Mouse (Mus musculus) hematopoietic stem cell, adult 5-6 weeks (primary cell): ENCODE measurements at regions not wholly inside any gene's neighbourhood (a gene's known extent, or its start where the extent isn't known, plus 50 kb on each side); places are given as distances from the start of the nearest gene placed in this dataset.

Experiments
- ATAC-seq, 2 experiments: fragments of 125-278 bp in 1 of 2; replicated peaks in 1 of 2; 2 replicates each; pipeline ENCODE4 v1.8.0; 2016 to 2017; ENCODE audit warnings: inconsistent platforms in 2 of 2, mild to moderate bottlenecking in 2 of 2, moderate number of reproducible peaks in 2 of 2, low read depth in 1 of 2, moderate TSS enrichment in 1 of 2; ENCODE audit not compliant: low FRiP score in 2 of 2, poor library complexity in 2 of 2, severe bottlenecking in 2 of 2, insufficient read depth in 1 of 2, low TSS enrichment in 1 of 2

DNA sequence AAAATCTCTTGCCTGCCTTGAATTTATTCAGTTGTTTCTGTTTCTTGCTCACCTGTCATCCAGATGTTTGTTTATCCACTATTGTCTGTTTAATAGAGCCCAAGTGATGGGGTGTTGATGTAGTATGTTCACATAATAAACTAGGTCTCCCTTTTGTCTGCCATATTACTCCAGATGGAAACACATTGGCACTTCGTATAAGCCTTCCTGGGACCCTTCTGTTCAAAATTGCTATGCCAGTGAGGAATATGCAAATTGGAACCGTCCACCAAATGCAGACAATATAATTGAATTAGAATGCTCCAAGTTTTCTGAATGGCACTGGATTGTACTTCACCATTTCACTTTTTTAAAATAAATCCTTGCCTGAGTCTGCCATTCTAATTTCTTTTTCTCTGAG, 383.5 kb downstream of the Rps29 start:
- ATAC-seq = no peak

DNA sequence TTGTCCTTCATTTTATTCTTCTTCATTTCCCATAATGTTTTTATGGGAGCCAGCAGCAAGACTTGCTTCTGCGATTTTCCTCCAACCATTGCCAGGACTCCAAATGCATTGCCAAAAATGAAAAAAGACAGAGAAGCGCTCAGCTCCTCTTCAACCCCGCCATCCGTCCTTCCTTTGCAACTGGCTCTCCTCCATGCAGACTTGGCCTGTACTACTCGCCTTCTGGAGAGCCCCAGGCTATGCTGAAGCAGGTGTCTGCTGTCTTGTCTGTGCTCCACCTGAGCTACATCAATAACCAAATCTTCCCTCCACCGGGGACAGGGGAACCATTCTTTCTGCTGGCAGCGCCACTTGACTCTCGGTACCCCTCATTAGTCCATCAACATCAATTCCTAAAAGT, 384.2 kb downstream of the Rps29 start:
- ATAC-seq = no peak

DNA sequence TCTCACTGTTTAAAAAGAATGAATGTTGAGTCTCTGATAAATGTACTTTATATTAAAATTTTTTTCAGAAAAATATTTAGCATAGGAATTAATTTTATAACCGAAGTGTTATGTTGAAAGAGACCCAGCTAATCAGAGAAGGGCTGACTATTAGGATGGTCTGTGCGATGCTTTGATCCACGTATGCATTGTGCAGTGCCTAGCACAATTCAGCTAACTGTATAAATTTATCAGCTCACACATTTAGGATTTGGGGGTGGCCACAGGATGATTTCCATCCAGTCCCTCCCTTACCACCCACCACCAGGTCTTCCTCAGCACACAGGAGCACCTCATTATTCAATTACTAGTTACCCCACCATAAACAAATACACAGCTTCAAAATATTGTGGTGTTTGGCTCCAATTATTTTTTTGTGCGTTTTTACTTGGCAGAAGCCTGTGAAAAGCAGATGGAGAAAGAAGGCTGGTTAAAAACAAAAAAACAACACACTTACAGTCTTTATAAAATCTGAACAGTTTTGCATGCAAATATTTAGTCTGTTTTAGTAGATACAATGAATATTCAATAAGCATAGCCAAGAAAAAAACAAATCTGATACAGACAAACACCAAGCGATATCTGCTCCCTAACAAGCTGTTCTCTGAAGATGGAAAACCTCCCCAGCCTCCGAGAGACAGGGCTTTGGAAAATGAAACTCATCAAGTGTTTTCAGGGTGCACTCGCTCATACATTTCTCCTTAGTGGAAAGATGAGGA, 400.5 kb downstream of the Rps29 start:
- no peak for ATAC-seq

DNA sequence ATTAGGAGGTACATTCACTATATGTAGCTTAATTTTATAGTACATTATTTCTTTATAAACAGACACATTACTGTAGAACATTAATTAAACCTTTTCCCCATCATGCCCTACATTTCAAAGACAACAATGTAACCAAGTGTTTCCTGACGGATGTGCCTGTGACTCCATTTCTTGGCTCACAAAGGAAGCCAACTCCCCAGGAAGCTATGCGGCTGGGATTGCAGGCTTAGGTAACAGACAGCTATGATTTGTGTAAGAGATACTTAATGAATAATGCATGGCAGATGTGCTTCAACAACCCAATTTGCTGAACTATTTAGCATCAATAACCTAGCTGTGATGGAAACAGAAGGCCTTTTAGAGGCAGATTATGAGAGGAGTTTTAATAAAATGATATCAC, 430.1 kb downstream of the Rps29 start:
- ATAC-seq = no peak

DNA sequence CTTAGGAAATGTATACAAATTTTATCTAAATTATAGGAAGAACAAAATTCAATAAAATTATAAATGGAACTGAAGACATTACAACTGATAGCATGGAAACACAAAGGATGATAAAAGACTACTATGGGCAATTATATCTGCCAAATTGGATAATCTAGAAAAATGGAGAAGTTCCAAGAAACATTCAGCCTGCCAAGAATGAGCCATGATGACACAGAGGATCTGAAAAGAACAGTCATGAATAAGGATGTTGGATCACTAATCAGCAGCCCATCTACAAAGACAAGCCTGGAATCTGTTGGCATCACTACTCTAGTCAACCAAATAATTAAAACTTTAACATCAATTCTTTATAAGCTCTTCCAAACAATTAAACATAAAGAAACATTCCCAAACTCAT, 440.0 kb downstream of the Rps29 start:
- no peak for ATAC-seq

DNA sequence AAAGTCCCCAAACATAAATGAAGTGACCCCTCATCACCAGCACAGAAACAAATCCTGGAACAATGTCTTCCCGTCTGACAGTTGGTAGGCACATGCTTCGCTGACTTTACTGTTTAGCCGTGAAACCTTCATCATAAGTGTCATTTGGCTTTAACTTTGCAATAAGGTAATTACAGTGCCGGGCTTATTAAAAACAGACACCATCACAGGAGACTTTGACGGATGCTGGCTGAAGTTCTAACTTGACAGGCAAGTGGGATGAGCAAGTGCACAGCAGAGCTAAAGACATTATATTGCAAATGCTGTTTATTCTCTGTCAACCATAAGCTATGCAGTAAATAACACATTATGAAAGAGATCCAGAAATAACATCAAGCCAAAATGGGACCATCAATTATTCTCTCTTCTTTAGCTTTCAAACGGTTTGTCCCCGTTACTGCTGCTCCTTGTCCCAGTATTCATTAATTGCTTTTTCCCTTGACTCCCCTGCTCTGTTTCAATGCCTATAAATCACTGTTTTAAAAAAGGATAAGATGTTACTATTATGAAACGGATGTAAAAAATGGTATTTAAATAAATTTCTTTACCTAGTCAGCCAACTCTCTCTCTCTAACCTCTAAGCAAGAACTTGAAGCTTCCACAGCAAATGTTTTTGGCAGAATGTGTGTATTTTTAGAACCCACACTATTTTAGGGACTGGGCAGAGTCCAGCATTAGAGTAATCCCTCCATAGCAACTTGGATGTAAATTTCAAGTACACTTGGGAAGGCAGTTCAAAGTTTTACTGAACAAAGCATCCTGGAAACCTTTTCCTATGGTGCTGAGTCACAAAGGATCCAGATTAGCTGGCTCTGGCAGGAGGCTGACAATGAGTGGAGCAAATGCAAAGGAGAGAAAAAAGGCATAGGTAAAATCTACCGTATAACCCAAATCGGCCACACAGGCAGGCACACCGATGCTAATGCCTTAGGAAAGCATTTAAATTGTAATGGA, 464.4 kb downstream of the Rps29 start:
- no peak for ATAC-seq

DNA sequence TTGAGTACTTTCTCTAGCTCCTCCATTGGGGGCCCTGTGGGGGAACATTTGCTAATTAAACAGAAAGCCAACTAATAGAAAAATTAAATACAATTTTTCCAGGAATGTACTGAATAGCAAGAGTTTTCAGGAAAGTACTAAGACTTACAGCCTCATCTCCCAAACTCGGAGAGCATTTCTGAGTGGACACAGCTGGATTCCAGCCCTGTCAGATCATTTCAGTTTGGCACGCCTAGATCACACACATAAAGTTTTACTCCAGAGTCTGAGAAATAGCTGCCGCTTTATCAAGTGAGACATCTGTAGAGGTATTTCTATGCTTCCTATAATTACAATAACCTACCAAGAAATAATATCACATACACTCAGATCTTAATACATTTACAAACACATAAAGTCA, 470.7 kb downstream of the Rps29 start:
- ATAC-seq = no peak

DNA sequence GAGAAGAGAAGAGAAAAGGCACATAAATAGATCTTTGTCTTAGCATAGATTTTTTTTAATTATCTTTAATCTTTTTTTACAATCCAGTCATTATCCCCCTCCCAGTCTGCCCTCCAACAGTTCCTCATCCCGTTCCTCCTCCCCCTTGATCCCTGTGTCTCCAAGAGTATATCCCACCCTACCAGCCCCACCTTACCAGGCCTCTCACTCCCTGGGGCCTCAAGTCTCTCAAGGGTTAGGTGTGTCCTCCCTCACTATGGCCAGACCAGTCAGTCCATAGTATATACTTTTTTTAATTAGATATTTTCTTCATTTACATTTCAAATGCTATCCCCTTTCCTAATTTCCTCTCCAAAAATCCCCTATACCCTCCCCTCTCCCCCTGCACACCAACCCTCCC, 475.1 kb downstream of the Rps29 start:
- ATAC-seq = no peak

DNA sequence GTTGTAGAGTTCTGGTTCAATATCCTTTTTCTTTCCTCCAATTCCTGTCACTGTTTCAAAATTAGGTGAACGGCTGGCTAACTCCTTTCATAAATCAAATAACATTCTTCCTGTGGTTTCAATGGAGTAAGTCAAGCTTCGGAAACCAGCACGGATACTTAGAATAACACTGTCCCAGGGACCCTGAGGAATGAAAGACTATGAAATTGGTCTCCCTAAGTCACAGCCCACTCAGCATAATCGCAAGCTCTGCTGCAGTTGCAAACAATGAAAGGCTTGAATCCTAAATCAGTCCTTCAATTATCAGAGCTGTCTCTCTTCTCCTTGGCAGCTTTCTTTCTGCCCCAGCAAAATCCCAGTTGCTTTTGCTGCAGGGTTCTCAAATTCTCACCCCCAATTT, 475.8 kb downstream of the Rps29 start:
- no peak for ATAC-seq

DNA sequence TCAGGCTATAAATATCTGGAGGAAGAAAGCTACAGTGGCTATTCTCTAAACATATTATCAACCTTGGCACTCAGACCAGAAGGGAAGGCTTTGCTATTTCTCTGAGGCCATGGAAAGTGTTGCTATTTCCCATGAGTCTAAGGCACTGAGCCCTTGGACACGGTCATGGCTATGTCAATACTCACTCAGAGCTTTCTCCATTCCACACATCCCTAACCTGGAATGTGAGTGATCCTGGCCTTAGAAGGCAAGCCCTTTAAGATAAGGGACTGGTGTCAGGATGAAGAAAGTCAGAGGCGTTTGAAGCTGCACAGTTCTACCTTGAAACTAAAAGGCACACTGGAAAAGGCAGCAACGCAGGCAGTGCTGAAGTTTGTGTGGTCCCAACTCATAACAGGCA, 478.3 kb downstream of the Rps29 start:
- no peak for ATAC-seq

DNA sequence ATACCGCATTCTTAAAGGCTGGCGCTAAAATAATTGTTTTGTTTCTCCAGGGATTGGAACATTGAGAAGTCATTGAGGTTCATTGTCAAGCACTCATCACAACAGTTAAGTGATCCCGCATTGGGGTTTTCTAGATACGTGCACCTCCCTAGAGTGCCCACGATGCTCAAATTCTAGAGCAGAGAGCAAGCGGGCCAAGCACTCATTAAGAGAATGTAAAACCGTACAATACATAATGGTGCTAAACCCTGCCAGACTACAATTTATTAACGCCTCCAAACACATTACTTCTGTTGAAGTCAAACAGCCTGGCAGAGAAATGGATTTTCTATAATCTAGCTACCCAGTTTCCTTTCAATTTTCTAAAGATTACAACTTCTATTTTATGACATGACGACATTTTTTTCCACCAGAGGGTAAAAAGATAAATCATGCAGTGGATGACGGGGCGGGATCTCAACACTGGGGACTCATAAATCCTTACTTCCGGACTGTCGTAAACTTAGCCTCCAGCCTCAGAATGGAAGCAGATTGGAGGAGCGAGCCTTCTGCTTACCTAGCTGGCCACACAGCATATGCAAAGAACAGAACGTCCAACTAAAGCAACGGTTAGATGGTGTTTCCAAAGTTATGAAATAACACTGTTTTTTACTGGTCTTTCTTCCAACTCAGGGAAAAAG, 482.8 kb downstream of the Rps29 start:
- peak in 1 of 2 experiments; percentile 58; a peak in 1 of 4 replicates for ATAC-seq

DNA sequence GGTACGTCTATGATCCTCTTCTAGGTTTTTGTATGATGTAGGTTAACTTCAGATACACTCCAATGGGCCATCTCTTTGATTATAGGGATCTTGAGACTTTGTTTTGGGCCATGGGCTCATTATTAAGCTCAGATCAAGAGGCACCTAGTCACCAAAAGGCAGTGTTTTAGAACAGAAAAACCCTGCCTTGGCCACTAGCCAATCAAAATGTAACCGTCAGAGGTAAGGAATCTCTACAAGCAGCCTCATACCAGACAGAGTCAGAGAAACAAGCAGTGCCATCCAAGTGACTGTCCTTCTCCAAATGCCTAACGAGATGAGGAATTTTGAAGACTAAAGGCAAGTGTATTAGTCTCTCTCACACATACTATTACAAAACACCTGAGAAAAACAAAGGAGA, 487.0 kb downstream of the Rps29 start:
- no peak for ATAC-seq

DNA sequence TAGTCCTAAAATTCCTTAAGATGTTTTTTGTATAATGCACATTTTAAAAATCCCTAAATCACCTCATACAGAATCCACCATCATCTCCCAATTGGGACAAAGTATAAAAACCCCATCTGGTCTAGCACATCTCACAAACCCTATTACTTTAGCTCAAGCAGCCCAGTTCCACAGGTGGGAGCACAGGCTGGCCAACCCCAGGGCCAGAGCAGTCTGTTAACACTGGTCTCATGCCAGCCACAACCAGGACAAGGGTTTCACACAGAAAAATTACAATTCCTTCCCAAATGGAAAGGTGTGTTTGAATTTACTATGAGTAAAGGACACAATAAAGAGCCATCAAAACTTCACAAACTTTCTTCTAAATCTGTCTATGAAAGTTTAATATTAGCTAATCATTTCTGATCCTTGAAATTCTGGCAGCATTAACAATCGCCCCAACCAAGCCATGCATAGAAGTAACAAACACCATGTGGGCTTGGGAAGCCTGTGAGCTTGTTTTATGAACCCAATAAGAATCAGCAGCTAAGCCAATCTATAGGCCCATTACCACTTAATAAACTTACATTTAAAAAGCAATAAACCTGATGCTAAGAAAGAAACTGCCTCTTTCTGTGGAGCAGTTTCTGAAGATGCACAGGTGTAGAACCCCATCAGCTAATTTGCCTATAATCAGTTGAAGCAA, 512.9 kb downstream of the Rps29 start:
- ATAC-seq = no peak

DNA sequence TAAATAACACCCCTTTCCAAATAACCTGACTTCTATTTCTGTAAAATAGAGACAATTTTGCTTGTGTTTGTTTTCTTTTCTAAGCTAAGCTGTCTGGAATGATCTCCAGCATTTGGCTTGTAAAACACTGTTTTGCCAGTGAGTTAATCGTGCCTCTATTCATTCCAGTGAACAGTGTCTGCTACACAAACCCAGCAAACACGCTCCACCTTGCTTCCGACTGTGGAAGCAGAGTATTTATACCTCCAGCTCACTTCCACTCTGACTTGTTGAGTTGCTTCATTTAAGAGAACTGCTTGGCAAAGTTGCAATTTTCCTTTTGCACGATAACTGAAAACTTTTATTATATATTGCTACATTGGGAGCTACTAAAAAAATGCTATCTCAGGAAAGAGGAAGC, 515.3 kb downstream of the Rps29 start:
- ATAC-seq = no peak

DNA sequence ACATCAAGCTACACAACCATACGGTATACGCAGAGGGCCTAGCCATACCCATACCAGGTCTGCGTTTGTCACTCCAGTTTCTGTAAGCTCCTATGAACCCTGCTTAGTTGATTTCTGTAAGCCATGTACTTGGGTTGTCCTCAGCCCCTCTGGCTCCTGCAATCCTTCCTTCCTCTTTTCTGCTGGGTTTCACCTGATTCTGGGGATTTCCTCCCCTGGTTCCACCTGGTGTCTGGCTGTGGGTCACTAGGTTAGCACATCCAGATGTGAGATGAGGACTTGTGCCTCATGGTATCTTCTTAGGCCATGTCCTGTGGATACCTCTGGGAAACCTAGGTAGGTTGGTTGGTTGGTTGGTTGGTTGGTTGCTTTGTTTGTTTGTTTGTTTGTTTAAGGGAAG, 526.5 kb downstream of the Rps29 start:
- ATAC-seq = no peak

DNA sequence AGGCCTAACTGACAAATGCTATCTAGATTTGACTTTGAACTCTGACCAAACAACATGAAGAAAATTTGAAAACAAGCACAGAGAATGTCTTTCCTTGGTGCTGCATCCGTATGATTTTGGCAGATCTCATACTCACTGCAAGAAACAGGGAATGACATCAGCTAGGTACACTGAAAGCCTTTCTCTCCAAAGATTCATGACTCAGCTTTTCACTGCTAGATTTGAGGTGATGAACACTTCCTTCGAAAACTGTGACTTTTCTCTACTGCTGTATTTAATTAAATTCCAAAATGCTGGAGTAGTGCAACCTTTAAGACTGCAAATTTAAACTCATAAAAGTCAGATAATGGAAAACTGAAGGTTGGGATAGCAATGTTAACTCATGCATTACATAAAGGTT, 540.6 kb downstream of the Rps29 start:
- no peak for ATAC-seq

DNA sequence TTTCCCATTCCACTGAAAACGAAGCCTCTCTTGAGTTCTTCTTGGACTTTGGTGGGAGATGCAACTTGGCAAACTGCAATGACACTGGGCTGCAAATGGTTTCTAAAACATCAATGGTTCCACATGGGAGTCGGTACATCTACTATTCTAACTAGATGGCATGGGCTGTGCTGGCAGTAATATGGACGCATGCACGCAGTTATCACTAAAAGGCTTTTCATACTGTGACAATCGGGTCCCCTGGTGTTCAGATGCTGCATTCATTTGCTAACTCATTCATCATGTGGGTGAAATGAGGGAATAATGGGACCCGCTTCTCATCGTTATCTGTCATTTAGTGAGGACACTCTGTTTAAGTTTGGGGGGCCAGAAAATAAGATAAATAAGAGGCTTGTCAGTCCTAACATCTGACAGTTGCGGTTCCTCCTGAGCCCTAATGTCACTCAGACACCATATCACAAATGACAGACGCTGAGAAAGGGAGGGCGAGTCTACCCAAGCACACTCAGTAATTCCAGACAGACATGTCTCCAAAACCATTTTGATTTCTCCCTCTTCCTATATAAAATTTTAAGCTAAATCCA, 553.5 kb downstream of the Rps29 start:
- no peak for ATAC-seq
